Mouse (Mus musculus): ENCODE results near the gene Gpr153. TPM values are rescaled to one million over a fixed set of nuclear protein-coding genes. Genes with fewer than 3 reads are reported as not detected.

Gene Gpr153
- polyA plus RNA-seq, 1 experiment = 6.9 TPM

GRCm38 (mm10) chr4:152257070-152257469 is 17.0 kb upstream of the Gpr153 start:
- Histone ChIP-seq H3K4me3 (ENCODE audit: insufficient read depth, low read depth, low read length) (no peak overlapping the region), H3K27ac (ENCODE audit: insufficient read depth, low read depth, low read length) (no peak overlapping the region), H3K4me1 (ENCODE audit: control insufficient read depth, insufficient read depth, low read length) (no peaks in the 10 kb centered on the region), H3K36me3 (ENCODE audit: control insufficient read depth, insufficient read depth, low read length) (no peaks in the 10 kb centered on the region), H3K27me3 (replicated peaks; ENCODE audit: control insufficient read depth, insufficient read depth, low read length) (no peaks in the 10 kb centered on the region)
- no peak for DNase-seq
- 58% methylated on average over 6 of the region's 6 CpGs for WGBS
- TF ChIP-seq POLR2A (IDR thresholded peaks at IDR 0.05; ENCODE audit: low read depth, low read length) = no peak
- TF ChIP-seq CTCF (conservative IDR thresholded peaks at IDR 0.05; ENCODE audit: insufficient read depth, insufficient read length, low read depth, low read length) = no peak

- no peak for TF ChIP-seq POLR2A (IDR thresholded peaks at IDR 0.05; ENCODE audit: low read depth, low read length)
- TF ChIP-seq CTCF (conservative IDR thresholded peaks at IDR 0.05; ENCODE audit: insufficient read depth, insufficient read length, low read depth, low read length) = no peak
- no peaks in the 10 kb centered on the region for H3K36me3 ChIP-seq (ENCODE audit: control insufficient read depth, insufficient read depth, low read length)
- H3K27ac ChIP-seq (ENCODE audit: insufficient read depth, low read depth, low read length) = no peak overlapping the region
- no peaks in the 10 kb centered on the region for H3K27me3 ChIP-seq (replicated peaks; ENCODE audit: control insufficient read depth, insufficient read depth, low read length)
- no peak overlapping the region for H3K4me3 ChIP-seq (ENCODE audit: insufficient read depth, low read depth, low read length)
- H3K4me1 ChIP-seq (ENCODE audit: control insufficient read depth, insufficient read depth, low read length) = peaks cover 9% of the 10 kb centered on the region
- 93% methylated on average over 8 of the region's 8 CpGs for WGBS
- DNase-seq = no peak
Measured at GRCm38 (mm10) chr4:152260451-152260850, 13.6 kb upstream of the Gpr153 start.

- Histone ChIP-seq H3K4me1 (ENCODE audit: control insufficient read depth, insufficient read depth, low read length) (peaks cover 9% of the 10 kb centered on the region), H3K4me3 (ENCODE audit: insufficient read depth, low read depth, low read length) (no peak overlapping the region), H3K27me3 (replicated peaks; ENCODE audit: control insufficient read depth, insufficient read depth, low read length) (no peaks in the 10 kb centered on the region), H3K27ac (ENCODE audit: insufficient read depth, low read depth, low read length) (no peak overlapping the region), H3K36me3 (ENCODE audit: control insufficient read depth, insufficient read depth, low read length) (no peaks in the 10 kb centered on the region)
- TF ChIP-seq POLR2A (IDR thresholded peaks at IDR 0.05; ENCODE audit: low read depth, low read length) (no peak), CTCF (conservative IDR thresholded peaks at IDR 0.05; ENCODE audit: insufficient read depth, insufficient read length, low read depth, low read length) (no peak)
- no peak for DNase-seq
- 59% methylated on average over 9 of the region's 9 CpGs for WGBS
Measured at GRCm38 (mm10) chr4:152262187-152262586, 11.8 kb upstream of the Gpr153 start.

GRCm38 (mm10) chr4:152263089-152263488 is 10.9 kb upstream of the Gpr153 start:
- H3K4me1 ChIP-seq (ENCODE audit: control insufficient read depth, insufficient read depth, low read length) = peaks cover 9% of the 10 kb centered on the region
- no peaks in the 10 kb centered on the region for H3K36me3 ChIP-seq (ENCODE audit: control insufficient read depth, insufficient read depth, low read length)
- no peak for DNase-seq
- H3K27me3 ChIP-seq (replicated peaks; ENCODE audit: control insufficient read depth, insufficient read depth, low read length) = no peaks in the 10 kb centered on the region
- WGBS = 77% methylated on average over 9 of the region's 9 CpGs
- H3K4me3 ChIP-seq (ENCODE audit: insufficient read depth, low read depth, low read length) = no peak overlapping the region
- H3K27ac ChIP-seq (ENCODE audit: insufficient read depth, low read depth, low read length) = no peak overlapping the region
- TF ChIP-seq POLR2A (IDR thresholded peaks at IDR 0.05; ENCODE audit: low read depth, low read length) = no peak
- TF ChIP-seq CTCF (conservative IDR thresholded peaks at IDR 0.05; ENCODE audit: insufficient read depth, insufficient read length, low read depth, low read length) = no peak

GRCm38 (mm10) chr4:152263512-152264176 is 10.4 kb upstream of the Gpr153 start:
- no peak overlapping the region for H3K4me3 ChIP-seq (ENCODE audit: insufficient read depth, low read depth, low read length)
- peak; percentile 61 for DNase-seq
- no peak for TF ChIP-seq POLR2A (IDR thresholded peaks at IDR 0.05; ENCODE audit: low read depth, low read length)
- TF ChIP-seq CTCF (conservative IDR thresholded peaks at IDR 0.05; ENCODE audit: insufficient read depth, insufficient read length, low read depth, low read length) = no peak
- H3K36me3 ChIP-seq (ENCODE audit: control insufficient read depth, insufficient read depth, low read length) = no peaks in the 10 kb centered on the region
- H3K27me3 ChIP-seq (replicated peaks; ENCODE audit: control insufficient read depth, insufficient read depth, low read length) = no peaks in the 10 kb centered on the region
- WGBS = 39% methylated on average over 10 of the region's 10 CpGs
- peaks cover 9% of the 10 kb centered on the region for H3K4me1 ChIP-seq (ENCODE audit: control insufficient read depth, insufficient read depth, low read length)
- H3K27ac ChIP-seq (ENCODE audit: insufficient read depth, low read depth, low read length) = no peak overlapping the region

GRCm38 (mm10) chr4:152264177-152264530 is 9.9 kb upstream of the Gpr153 start:
- H3K4me1 ChIP-seq (ENCODE audit: control insufficient read depth, insufficient read depth, low read length) = peaks cover 9% of the 10 kb centered on the region
- H3K27me3 ChIP-seq (replicated peaks; ENCODE audit: control insufficient read depth, insufficient read depth, low read length) = no peaks in the 10 kb centered on the region
- DNase-seq = peak; percentile 65
- H3K4me3 ChIP-seq (ENCODE audit: insufficient read depth, low read depth, low read length) = no peak overlapping the region
- H3K27ac ChIP-seq (ENCODE audit: insufficient read depth, low read depth, low read length) = no peak overlapping the region
- no peaks in the 10 kb centered on the region for H3K36me3 ChIP-seq (ENCODE audit: control insufficient read depth, insufficient read depth, low read length)
- 31% methylated on average over 4 of the region's 4 CpGs for WGBS
- no peak for TF ChIP-seq CTCF (conservative IDR thresholded peaks at IDR 0.05; ENCODE audit: insufficient read depth, insufficient read length, low read depth, low read length)
- no peak for TF ChIP-seq POLR2A (IDR thresholded peaks at IDR 0.05; ENCODE audit: low read depth, low read length)

- no peak for DNase-seq
- TF ChIP-seq POLR2A (IDR thresholded peaks at IDR 0.05; ENCODE audit: low read depth, low read length) = no peak
- peak; percentile 31; the same call in 1 of the 2 replicates for TF ChIP-seq CTCF (conservative IDR thresholded peaks at IDR 0.05; ENCODE audit: insufficient read depth, insufficient read length, low read depth, low read length)
- H3K27ac ChIP-seq (ENCODE audit: insufficient read depth, low read depth, low read length) = no peak overlapping the region
- H3K4me1 ChIP-seq (ENCODE audit: control insufficient read depth, insufficient read depth, low read length) = peaks cover 9% of the 10 kb centered on the region
- no peaks in the 10 kb centered on the region for H3K27me3 ChIP-seq (replicated peaks; ENCODE audit: control insufficient read depth, insufficient read depth, low read length)
- 94% methylated on average over 9 of the region's 9 CpGs for WGBS
- no peak overlapping the region for H3K4me3 ChIP-seq (ENCODE audit: insufficient read depth, low read depth, low read length)
- H3K36me3 ChIP-seq (ENCODE audit: control insufficient read depth, insufficient read depth, low read length) = no peaks in the 10 kb centered on the region
Measured at GRCm38 (mm10) chr4:152264867-152265568, 9.0 kb upstream of the Gpr153 start.
